Mouse (Mus musculus): ENCODE results near the gene Echs1. TPM values are rescaled to one million over a fixed set of nuclear protein-coding genes. Genes with fewer than 3 reads are reported as not detected.
A peak's percentile ranks its signal among the peaks of the same experiment; 100 is the strongest.
"Not testable (repeated sequence)": the region's sequence is repeated elsewhere in the genome, so short reads cannot be mapped to it uniquely, and the experiment has no call there.

The Echs1 gene
- polyA plus RNA-seq, 1 experiment from 2014 or later = 132 TPM

DNA sequence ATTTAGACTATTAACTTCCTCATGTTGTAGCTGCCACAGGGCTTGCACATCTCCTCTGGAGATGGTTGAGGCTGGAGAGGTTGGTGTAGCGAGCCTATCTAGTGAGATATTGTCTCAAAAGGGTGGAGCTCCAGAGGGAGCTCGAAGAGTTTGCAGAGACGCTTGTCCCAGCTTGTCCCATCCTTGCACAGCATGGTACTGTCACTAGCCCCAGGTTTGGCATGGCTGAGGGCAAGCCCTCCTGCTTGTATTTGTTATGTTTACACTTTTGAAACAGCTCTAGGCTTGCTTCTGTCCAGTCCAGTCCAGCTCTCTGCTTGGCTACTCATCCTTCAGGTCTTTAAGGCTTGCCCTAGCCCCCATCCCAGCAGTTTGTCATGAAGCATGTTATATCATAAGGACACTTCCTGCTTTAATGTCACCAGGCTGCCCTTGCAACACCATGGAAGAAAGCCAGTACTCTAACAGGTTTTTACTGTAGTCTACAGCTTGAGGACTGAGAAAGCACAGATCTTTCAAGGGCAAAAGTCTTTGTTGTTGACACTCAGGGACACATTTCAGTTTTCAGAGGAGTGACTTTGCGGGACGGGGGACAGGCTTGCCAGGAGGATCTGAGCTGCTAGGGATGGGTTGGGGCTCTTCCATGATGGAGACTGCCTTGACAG, 19.0 kb upstream of the Echs1 start:
- no peaks in the 10 kb centered on the region for H3K27me3 ChIP-seq
- H3K4me3 ChIP-seq (replicated peaks) = no peak overlapping the region
- no peak overlapping the region for H3K4me2 ChIP-seq (replicated peaks)
- no peak overlapping the region for H3K27ac ChIP-seq (replicated peaks)
- H3K9ac ChIP-seq = no peak overlapping the region
- H3K9me3 ChIP-seq (replicated peaks) = no peaks in the 10 kb centered on the region
- no peak for ATAC-seq (ENCODE audit: insufficient number of reproducible peaks, low FRiP score, low TSS enrichment, low read depth)
- 78% methylated on average over 5 of the region's 5 CpGs for WGBS
- peaks cover 17% of the 10 kb centered on the region for H3K36me3 ChIP-seq
- peaks cover 4% of the 10 kb centered on the region; the same call in 1 of the 2 replicates for H3K4me1 ChIP-seq

DNA sequence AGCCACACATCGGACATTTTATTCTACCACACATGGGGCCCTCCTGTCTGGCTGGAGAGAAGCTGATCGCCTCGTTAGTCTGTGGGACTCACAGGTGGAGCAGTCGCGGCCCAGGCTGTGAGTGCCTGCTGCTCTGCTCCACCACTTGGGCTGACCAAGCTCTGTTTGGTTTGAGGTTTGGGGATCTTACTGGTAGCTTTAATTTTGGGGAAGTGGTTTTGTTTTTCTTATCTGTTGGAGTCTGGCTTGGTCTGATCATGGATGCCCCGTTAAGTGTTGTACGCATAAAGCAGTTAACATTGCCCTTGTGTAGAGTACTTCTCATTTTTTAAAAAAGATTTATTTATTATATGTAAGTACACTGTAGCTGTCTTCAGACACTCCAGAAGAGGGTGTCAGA, 17.8 kb upstream of the Echs1 start:
- ATAC-seq (ENCODE audit: insufficient number of reproducible peaks, low FRiP score, low TSS enrichment, low read depth); H3K4me2 ChIP-seq (replicated peaks); H3K9me3 ChIP-seq (replicated peaks); H3K27me3 ChIP-seq; H3K4me1 ChIP-seq; H3K4me3 ChIP-seq (replicated peaks); H3K9ac ChIP-seq; H3K27ac ChIP-seq (replicated peaks): not testable (repeated sequence)
- WGBS = 94% methylated on average over 7 of the region's 7 CpGs
- peaks cover 24% of the 10 kb centered on the region for H3K36me3 ChIP-seq

DNA sequence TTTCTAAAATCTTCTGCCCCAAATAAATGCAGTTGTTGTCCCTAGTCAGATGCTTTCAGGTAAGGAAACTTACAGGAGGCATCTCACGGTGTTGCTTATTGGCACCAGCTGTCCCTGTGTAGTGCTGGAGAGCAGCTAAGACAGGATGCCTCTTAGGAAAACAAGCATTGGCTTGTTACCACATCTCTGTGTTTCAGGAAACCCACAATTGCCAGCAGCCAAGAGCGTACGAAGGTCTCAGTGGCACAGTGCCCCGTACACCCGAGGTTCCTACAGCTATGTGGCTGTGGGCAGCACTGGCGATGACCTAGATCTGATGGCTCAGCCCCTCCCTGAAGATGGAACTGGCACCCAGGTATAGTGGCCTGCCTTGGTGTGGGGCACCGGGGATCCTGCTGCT, 15.9 kb upstream of the Echs1 start:
- not testable (repeated sequence) for H3K4me3 ChIP-seq (replicated peaks); ATAC-seq (ENCODE audit: insufficient number of reproducible peaks, low FRiP score, low TSS enrichment, low read depth); H3K9ac ChIP-seq; H3K27ac ChIP-seq (replicated peaks); H3K27me3 ChIP-seq; H3K9me3 ChIP-seq (replicated peaks); H3K4me1 ChIP-seq; H3K4me2 ChIP-seq (replicated peaks)
- WGBS = 83% methylated on average over 7 of the region's 7 CpGs
- H3K36me3 ChIP-seq = peaks cover 29% of the 10 kb centered on the region

DNA sequence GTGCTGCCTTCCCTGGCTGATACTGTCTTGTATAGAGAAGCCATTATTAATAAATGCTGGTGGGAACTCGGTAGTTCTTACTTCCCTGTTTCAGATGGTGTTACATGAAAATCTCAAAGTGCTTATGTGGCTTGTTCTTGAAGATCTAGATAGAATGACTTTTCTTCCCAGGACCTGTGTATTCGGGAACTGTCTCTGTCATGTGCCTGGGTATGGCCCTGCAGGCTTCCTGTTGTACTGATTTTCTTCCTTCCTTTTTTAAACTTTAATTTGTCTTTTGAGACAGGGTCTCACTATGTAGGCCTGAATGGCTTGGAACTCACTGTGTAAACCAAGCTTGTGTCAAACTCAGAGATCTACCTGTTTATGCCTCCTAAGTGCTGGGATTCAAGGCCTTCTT, 11.6 kb upstream of the Echs1 start:
- Histone ChIP-seq H3K4me2 (replicated peaks) (no peak overlapping the region), H3K4me3 (replicated peaks) (no peak overlapping the region), H3K27me3 (no peaks in the 10 kb centered on the region), H3K4me1 (peaks cover 16% of the 10 kb centered on the region), H3K9me3 (replicated peaks) (no peaks in the 10 kb centered on the region), H3K9ac (no peak overlapping the region), H3K27ac (replicated peaks) (no peak overlapping the region), H3K36me3 (peaks cover 20% of the 10 kb centered on the region)
- 87% methylated on average over 2 of the region's 2 CpGs for WGBS
- ATAC-seq (ENCODE audit: insufficient number of reproducible peaks, low FRiP score, low TSS enrichment, low read depth) = no peak

DNA sequence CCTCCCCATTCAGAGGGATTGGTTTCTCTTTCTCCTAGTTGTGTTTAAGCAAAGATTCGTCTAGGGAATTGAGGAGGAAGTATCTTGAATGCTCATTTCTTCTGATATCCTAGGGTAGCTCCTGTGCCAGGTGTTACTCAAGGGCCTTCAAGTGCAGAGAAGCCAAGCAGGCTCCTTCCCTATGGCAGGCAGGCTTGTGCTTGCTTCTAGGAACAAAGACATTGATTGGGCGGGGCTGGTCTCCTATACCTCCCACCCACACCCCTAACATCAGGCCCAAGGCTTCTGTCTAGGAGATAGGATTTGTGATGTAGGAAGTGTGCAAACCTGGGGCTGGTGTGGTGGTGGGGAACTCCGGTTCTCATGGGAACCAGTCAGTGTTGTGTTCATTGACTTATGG, 10.7 kb upstream of the Echs1 start:
- Histone ChIP-seq H3K4me3 (replicated peaks) (no peak overlapping the region), H3K9me3 (replicated peaks) (no peaks in the 10 kb centered on the region), H3K36me3 (peaks cover 20% of the 10 kb centered on the region), H3K27me3 (no peaks in the 10 kb centered on the region), H3K4me2 (replicated peaks) (0 out of 2 replicates have a peak overlapping the region, but pooled peaks have one; percentile 19), H3K4me1 (peaks cover 16% of the 10 kb centered on the region), H3K9ac (no peak overlapping the region), H3K27ac (replicated peaks) (no peak overlapping the region)
- no peak for ATAC-seq (ENCODE audit: insufficient number of reproducible peaks, low FRiP score, low TSS enrichment, low read depth)
- WGBS = 74% methylated on average over 3 of the region's 3 CpGs

DNA sequence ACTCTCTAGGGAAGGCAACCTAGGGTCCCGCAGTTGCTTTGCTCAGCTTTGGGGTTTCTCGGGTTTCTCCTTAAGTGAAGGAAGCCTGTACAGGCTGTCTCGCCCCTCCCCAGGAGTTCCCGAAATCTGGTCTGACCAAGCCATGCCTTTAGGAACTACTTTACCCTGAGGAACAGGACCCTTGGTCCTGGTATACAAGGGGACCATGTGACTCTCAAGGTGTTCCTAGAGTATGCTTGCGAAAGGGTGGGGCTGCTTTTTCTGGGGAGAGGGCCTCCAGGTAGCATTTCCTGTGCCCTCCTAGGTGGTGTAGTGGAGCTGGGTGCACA, 9.7 kb upstream of the Echs1 start:
- H3K36me3 ChIP-seq = peaks cover 20% of the 10 kb centered on the region
- peak overlapping the region; percentile 74 for H3K4me2 ChIP-seq (replicated peaks)
- 4% methylated on average over 5 of the region's 5 CpGs for WGBS
- H3K27ac ChIP-seq (replicated peaks) = 0 out of 2 replicates have a peak overlapping the region, but pooled peaks have one; percentile 31
- peak overlapping the region; percentile 91 for H3K4me3 ChIP-seq (replicated peaks)
- H3K27me3 ChIP-seq = 0 out of 2 replicates have a peak, but pooled peaks cover 3% of the 10 kb centered on the region
- no peaks in the 10 kb centered on the region for H3K9me3 ChIP-seq (replicated peaks)
- H3K4me1 ChIP-seq = peaks cover 16% of the 10 kb centered on the region
- H3K9ac ChIP-seq = peak overlapping the region; percentile 93
- ATAC-seq (ENCODE audit: insufficient number of reproducible peaks, low FRiP score, low TSS enrichment, low read depth) = no peak

DNA sequence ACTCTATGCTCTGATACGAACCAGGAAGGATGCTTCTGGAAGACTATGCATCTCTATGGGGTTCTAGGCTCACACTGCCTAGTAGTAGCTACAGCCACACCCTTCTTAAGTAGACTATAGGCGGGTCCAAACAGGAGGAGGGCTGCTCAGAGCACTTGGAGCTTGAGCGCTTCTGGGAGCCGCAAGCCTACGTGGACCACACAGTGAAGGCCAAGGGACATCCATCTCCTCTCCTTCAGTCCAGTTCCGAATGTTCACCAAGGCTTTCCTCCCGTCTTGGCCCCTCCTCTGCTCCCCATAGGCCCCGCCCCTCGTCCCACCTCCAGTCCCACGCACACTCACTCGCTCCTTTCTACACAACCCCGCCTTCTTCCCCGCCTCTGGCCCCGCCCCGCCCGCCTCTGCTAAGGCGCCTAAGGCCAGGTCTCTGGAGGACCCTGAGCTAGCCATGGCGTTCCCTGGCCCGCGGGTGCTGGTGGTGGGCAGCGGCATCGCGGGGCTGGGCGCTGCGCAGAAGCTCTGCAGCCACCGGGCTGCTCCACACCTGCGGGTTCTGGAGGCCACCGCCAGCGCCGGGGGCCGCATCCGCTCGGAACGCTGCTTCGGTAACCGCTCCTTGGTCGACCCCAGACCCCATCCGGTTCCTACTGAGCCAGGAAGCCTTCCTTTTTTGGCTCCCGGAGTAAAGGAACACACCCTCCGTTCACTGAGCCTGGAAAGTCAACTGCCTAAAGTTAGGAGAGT, 9.2 kb upstream of the Echs1 start:
- Histone ChIP-seq H3K27ac (replicated peaks) (0 out of 2 replicates have a peak overlapping the region, but pooled peaks have one; percentile 31), H3K27me3 (0 out of 2 replicates have a peak, but pooled peaks cover 3% of the 10 kb centered on the region), H3K4me1 (peaks cover 16% of the 10 kb centered on the region), H3K4me2 (replicated peaks) (peak overlapping the region; percentile 74), H3K4me3 (replicated peaks) (peak overlapping the region; percentile 91), H3K36me3 (peaks cover 15% of the 10 kb centered on the region), H3K9me3 (replicated peaks) (no peaks in the 10 kb centered on the region), H3K9ac (peak overlapping the region; percentile 93)
- WGBS = 2% methylated on average over 40 of the region's 40 CpGs
- ATAC-seq (ENCODE audit: insufficient number of reproducible peaks, low FRiP score, low TSS enrichment, low read depth) = peak; percentile 97

DNA sequence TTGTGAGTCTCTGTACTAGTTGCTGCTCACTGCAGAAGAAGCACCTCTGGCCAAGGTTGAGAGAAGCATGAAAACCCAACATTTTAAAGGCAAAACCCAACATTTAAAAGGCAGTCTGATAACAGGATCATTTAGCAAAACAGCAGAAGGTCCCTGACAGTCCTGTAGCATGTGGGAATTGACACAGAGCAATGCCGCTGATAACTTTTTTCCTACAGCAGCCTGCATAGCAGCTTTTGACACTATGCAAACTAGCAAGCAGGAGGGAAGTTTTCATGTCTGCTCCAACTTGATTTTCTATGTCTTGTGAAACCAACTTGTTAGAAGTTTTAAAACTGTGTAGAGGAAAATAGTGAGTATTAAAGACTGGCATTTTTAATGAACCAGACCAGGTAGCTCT, 8.1 kb upstream of the Echs1 start:
- WGBS = 93% methylated on average over 1 of the region's 1 CpGs
- H3K36me3 ChIP-seq = 0 out of 2 replicates have a peak, but pooled peaks cover 5% of the 10 kb centered on the region
- 0 out of 2 replicates have a peak, but pooled peaks cover 3% of the 10 kb centered on the region for H3K27me3 ChIP-seq
- no peak overlapping the region for H3K9ac ChIP-seq
- H3K4me1 ChIP-seq = peaks cover 16% of the 10 kb centered on the region
- no peaks in the 10 kb centered on the region for H3K9me3 ChIP-seq (replicated peaks)
- H3K27ac ChIP-seq (replicated peaks) = no peak overlapping the region
- ATAC-seq (ENCODE audit: insufficient number of reproducible peaks, low FRiP score, low TSS enrichment, low read depth) = no peak
- H3K4me2 ChIP-seq (replicated peaks) = no peak overlapping the region
- no peak overlapping the region for H3K4me3 ChIP-seq (replicated peaks)

DNA sequence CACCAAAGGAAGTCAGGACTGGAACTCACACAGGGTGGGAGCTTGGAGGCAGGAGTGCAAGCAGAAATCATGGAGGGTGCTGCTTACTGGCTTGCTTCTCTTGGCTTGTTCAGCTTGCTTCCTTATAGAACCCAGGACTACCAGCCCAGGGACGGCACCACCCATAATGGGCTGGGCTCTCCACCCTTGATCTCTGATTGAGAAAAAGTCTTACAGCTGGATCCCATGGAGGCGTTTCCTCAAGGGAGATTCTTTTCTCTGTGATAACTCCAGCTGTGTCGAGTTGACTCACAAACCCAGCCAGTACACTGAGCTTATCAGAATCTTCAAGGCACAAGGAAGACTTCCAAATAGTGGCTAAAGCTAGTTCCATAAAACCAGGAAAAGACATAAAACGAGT, 6.5 kb upstream of the Echs1 start:
- no peak for ATAC-seq (ENCODE audit: insufficient number of reproducible peaks, low FRiP score, low TSS enrichment, low read depth)
- 33% methylated on average over 4 of the region's 4 CpGs for WGBS

DNA sequence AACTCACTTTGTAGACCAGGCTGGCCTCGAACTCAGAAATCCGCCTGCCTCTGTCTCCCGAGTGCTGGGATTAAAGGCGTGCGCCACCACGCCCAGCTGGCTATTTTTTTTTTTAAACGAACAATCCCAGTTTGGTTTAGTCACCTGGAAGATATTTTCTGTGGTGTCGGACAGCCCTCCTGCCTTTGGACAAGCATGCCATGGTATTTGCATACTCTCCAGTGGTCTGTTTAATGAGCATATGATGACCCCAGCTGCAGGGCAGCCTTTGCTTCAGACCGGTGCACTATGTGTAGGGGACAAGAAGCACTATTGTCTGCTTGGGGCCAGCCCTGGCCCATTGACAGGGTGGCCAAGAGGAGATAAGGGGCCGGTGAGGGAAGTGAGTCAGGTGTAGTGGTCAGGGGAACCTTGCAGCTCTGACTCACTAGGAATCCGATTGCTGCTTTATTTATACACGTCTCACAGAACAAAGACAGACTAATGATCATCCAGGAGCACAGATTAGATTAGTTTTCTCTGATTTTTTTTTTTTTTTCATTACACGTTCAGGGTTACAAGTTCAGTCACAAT, 5.1 kb upstream of the Echs1 start:
- Histone ChIP-seq H3K9ac (no peak overlapping the region), H3K4me1 (peaks cover 9% of the 10 kb centered on the region; the same call in 1 of the 2 replicates), H3K27me3 (0 out of 2 replicates have a peak, but pooled peaks cover 3% of the 10 kb centered on the region), H3K4me3 (replicated peaks) (no peak overlapping the region), H3K27ac (replicated peaks) (no peak overlapping the region), H3K36me3 (no peaks in the 10 kb centered on the region), H3K9me3 (replicated peaks) (no peaks in the 10 kb centered on the region), H3K4me2 (replicated peaks) (no peak overlapping the region)
- no peak for ATAC-seq (ENCODE audit: insufficient number of reproducible peaks, low FRiP score, low TSS enrichment, low read depth)
- 73% methylated on average over 13 of the region's 13 CpGs for WGBS

More for the DNA sequence above, 6.5 kb upstream of the Echs1 start:
- Histone ChIP-seq H3K9me3 (replicated peaks) (no peaks in the 10 kb centered on the region), H3K27ac (replicated peaks) (no peak overlapping the region), H3K4me1 (peaks cover 16% of the 10 kb centered on the region), H3K36me3 (no peaks in the 10 kb centered on the region), H3K27me3 (0 out of 2 replicates have a peak, but pooled peaks cover 3% of the 10 kb centered on the region), H3K9ac (no peak overlapping the region), H3K4me2 (replicated peaks) (no peak overlapping the region), H3K4me3 (replicated peaks) (no peak overlapping the region)

DNA sequence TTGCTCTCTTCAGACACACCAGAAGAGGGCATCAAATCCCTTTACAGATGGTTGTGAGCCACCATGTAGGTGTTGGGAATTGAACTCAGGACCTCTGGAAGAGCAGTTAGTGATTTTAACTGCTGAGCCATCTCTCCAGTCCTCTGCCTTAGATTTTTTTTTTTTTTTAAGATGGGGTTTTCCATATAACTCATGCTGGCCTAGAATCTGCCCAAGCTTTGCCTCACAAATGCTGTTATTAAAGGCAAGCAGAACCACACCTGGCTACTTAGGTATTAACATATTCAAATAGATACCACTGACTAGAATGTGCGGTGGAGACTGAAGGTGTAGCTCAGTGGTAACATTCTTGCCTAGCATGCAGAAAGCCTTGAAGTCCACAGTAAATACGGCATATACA, 4.2 kb upstream of the Echs1 start:
- no peak overlapping the region for H3K9ac ChIP-seq
- WGBS = 92% methylated on average over 2 of the region's 2 CpGs
- H3K27me3 ChIP-seq = 0 out of 2 replicates have a peak, but pooled peaks cover 3% of the 10 kb centered on the region
- H3K4me2 ChIP-seq (replicated peaks) = no peak overlapping the region
- ATAC-seq (ENCODE audit: insufficient number of reproducible peaks, low FRiP score, low TSS enrichment, low read depth) = no peak
- H3K27ac ChIP-seq (replicated peaks) = no peak overlapping the region
- H3K4me1 ChIP-seq = 0 out of 2 replicates have a peak, but pooled peaks cover 6% of the 10 kb centered on the region
- H3K4me3 ChIP-seq (replicated peaks) = no peak overlapping the region
- no peaks in the 10 kb centered on the region for H3K36me3 ChIP-seq
- no peaks in the 10 kb centered on the region for H3K9me3 ChIP-seq (replicated peaks)
